Mouse (Mus musculus) urinary bladder, postnatal 10 days (tissue): ENCODE results near the gene Cbx5.

Experiments
- DNase-seq: peaks from one replicate; pipeline ENCODE4 v3.0.0; 2022; ENCODE audit warnings: low spot score

Cbx5 gene

GRCm38 (mm10) chr15:103214971-103215907, 24.4 kb downstream of the Cbx5 start:
- peak; percentile 54 for DNase-seq

GRCm38 (mm10) chr15:103214149-103214548, 25.5 kb downstream of the Cbx5 start:
- DNase-seq = no peak

DNA sequence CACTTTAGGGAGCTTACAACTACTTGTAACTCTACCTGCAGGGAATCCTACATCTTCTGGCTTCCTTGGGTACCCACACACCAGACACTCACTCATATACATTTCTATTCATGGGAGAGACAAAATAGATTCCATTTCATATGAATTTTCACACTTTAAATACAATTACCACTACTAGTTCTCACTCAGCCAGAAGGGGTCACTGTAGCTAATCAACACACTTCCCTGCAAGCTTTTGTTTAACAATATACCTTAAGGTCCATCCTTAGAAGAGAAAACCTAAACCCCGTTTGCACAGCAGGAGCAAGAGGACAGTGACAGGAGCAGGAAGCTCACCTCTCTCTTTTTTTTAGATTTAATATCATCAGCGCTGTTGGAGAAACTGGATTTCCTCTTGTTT, 34.5 kb downstream of the Cbx5 start:
- DNase-seq = no peak

DNA sequence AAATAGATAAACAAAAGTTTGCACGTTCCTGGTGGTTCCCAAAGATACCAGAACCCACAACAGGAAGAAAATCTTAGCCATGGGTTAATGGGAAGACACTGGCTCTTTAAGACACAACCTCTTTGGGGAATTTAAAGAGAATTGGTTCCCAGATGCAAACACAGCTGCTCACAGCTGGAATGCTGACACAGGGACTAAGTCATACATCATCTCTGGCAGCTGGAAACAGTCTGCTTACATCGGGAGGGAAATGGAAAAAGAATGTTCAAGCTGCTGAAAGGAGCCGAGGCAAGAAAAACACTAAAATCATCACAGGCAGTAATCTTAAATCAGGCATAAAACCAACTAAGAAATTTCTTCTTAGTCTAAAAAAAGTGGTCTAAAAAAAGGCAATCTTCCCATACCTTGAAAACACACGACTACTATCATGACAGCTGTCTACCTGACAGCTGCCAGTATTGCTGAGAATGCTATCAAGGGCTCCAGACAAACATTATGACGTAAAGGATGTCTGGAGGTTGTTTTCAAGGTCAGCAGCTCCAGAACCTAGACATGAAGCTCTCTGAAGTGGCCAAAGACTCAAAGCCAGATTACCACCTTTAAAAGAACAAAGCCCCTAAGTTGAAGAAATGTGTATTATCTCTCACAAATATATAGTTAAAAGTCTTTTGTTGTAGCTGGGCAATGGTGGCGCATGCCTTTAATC, 37.4 kb downstream of the Cbx5 start:
- DNase-seq = no peak

DNA sequence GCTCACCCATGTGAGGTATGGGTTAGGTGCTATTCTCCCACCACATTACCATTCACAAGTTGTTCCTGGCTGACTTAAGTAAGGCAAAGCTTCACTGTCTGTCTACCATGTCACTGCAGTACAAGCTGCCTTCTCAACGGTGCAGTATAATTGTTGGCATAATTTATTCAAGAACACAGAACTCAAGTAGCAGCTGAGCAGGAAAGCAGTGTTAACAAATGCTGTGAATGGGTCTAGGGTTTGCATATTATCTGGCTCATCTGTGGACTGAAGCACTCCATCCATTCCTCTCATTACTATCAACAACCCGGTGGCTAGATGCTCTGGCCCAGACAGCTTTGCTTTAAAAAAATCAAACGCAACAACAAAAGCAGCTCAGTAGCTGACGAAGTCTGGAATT, 41.8 kb downstream of the Cbx5 start:
- no peak for DNase-seq

DNA sequence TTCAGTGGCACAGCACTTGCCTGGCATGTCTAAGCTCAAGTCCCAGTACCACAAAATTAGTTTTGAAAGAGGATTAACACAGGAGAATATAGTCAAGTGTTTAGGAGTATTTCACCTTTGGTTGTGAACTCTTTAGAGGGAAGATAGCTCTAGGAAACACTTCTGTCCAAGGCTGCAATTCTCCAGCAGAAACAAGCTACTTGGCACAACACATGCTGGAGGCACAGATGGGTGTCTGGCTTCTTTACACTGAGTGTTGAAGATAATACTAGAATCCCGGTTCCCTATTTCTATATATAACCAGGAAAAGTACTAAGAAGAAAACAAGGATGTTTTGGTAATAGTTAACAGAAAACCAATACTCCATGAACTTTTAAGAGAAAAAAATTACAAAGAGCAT, 42.8 kb downstream of the Cbx5 start:
- no peak for DNase-seq

GRCm38 (mm10) chr15:103193606-103194005, 46.0 kb downstream of the Cbx5 start:
- DNase-seq = no peak

DNA sequence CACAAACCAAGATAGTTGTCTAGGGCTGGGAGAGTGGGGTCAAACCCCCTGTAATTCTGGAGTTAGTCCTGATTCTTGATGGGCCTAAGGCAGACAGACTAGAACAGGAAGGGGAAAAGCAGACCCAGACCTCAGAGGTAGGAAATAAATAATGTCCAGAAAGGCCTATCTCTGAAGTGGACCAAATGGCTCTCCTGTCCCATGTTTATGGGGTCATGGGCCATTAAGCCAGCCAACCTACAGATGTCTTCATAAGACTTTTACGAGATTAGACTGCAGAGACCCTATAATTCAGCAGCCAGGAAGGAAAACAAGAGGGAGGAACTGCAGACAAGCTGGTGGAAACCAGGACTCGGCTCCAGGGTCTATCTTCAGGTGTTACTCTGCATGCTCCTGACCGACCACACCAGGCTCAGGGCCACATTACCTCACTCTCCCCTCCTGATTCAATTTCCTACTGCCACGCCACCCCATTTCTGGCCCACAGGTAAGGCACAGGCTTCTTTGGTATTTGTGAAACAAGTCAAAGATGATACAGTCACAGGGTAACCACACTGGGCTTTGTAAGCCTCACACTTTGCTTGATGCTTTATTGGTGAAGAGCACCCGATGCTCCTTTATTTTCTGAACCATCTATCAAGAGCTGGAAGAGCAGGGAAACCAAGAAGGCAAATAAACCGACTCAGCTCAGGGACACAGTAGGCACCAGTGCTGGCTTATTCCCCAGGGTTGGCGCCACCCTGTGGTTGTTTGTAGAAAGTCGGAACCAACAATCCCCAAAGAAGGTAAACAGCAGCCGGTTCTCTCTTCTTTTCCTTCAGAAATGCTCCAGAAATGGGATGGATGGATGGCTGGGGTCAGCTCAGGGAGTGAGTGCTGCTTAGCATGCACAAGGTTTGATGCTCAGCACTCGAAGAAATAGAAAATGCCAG, 48.8 kb downstream of the Cbx5 start:
- no peak for DNase-seq

DNA sequence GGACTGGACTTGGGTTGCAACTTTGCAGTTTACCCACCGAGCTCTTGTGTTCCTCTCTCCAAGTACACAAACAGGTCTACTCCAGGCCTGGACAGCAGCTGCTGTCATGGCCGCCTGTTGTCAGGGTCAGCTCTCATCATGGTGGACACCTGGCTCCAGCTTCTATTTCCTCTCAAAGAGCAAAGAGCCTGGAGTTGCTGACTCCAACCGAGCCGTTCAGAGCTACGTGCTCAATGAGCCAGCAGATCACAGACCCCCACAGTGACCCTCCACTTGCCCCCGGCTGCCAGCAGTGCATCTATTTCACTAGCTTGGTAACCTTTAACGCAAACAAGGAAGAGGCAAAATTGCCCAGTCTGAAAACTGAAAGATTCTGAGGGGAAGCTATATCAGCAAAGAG, 49.5 kb downstream of the Cbx5 start:
- DNase-seq = no peak

DNA sequence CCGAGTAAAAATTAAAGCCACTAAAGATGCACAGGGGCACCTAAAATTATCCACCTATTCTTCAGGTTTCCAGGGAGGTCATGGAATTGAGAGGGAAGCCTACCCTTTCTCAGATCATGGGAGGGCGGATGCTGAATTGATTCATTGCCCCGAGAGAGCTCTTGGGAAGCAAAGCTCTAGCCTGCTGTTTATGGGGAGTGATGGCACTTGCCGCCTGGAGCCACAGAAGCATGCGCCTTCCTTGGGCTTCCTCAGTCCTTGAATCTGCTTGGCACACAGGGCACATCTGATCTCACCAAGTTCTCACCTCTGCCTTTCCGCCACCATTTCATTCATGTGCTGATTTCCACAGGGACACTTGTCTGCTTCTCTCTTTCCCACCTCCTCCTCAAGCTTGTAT, 51.8 kb downstream of the Cbx5 start:
- DNase-seq = no peak

DNA sequence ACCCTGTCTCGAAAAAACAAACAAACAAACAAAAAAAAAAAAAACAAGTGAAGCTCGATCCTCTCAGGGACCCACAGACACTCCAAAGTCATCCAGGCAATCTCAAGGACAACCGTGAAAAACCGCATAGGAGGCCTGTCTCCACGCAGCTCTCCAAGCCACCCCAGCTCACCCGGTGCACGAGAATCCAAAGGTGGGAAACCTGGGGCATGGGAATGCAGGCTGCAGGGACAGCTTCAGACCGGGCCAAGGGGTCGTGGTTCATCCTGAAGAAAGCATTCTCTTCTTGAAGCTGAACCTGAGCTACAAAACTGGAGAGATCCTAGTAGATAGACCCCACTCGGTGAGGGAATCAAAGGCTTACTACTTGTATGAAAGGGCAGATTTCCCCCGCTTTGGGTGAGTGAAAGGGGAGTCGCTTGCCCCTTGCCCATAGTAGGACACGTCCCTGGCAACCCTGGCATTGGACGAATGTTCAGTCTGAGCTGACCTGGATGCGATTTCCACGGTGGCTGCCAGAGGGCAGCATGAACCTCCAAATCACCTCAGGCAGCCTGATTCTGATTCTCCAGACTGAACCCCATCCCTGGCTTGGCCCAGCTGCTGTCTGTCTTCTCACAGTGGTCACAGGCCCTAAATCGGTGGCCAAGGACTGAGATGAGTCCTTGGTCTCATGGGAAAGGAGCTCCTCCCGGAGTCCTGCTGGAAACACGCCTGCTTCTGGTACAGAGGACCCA, 54.0 kb downstream of the Cbx5 start:
- no peak for DNase-seq

GRCm38 (mm10) chr15:103183651-103184610, 55.7 kb downstream of the Cbx5 start:
- no peak for DNase-seq

GRCm38 (mm10) chr15:103183135-103183534, 56.5 kb downstream of the Cbx5 start:
- DNase-seq = no peak

DNA sequence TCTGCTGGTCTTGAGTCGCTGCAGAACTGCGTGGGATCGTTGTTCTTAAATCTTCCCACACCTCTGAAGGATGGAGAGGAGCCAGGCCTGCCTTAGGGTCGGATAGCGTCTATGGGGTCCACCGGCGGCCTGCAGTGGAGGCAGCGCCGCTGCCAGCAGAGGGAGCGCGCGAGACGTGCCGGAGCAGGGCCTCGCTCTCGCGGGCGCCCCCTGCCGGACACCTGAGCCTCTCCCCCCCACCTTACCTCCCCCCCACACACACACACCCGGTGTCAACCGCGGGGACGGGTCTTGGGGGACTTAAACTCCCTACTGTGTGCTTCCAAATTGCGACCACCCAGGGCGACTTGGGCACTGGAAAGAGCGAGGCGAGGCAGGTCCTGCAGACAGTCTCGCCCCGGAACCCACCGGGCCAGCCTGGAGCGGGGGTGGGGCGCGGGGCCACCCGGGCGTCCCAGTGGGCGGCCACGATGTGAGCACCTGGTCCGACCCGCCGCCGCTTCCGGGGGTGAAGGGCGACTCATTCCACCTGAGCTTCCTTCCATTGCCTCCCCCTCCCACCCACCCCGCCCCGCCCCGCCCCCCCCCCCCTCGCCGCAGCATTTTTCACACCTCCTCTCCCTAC, 57.3 kb downstream of the Cbx5 start:
- DNase-seq = no peak

DNA sequence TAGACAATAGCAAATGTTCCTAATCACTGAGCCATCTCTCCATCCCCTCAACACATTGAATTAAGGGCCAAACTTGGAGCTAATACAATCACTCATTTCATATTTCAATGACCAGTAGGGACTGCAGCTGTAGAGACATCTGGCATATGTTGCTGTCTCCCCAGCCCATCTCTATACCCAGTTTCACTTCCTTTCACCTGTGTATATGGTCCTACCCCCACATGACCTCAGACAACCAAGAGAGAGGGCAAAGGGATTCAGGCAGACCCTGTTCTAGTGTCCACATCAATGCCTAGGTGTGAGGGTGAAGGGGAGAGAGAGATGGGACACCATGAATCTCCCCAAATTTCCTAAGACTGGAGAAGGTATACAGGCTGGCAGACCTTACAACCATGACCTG, 59.2 kb downstream of the Cbx5 start:
- DNase-seq = no peak

GRCm38 (mm10) chr15:103178767-103179166, 60.8 kb downstream of the Cbx5 start:
- no peak for DNase-seq

GRCm38 (mm10) chr15:103178137-103178536, 61.5 kb downstream of the Cbx5 start:
- no peak for DNase-seq

DNA sequence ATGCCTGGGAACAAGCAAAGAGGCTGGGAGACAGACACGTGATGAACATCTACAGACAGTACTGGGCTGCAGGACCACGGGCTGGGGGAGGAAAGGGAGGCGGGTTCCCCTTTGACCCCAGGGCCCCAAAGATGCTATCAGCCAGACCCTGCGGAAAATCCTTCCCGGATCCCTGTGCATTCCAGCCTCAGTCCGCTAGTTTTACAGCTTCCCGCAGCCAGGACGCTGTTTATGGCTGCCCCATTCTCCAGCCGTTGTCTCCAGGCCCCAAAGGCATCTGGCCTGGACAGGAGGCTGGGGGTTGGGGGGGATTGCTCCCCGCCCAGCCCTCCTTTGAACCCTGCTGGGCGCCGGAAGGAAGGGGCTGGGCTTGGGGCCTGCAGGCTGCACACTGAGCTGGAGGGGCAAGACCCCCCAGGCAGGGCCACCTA, 62.0 kb downstream of the Cbx5 start:
- DNase-seq = no peak

- DNase-seq = peak; percentile 76
These were observed 62.7 kb downstream of the Cbx5 start for GRCm38 (mm10) chr15:103176874-103177421.

- DNase-seq = no peak
These were observed 66.4 kb downstream of the Cbx5 start for GRCm38 (mm10) chr15:103173251-103173650.
